Mouse (Mus musculus) forebrain, embryonic 12.5 days (tissue): ENCODE measurements around the gene Vsx1. TPM values are rescaled to one million over a fixed set of nuclear protein-coding genes. Genes with fewer than 3 reads are reported as not detected.

Experiments used
- polyA plus RNA-seq: library from polyadenylated mRNA; unstranded; fragments of >200 nt; fragmentation: Nextera tagmentation; extraction: Ambion mirVana; gene quantifications from 2 replicates; pipeline ENCODE4 v1.2.1, GENCODE M21; 2016

Gene Vsx1
- polyA plus RNA-seq, 1 experiment from 2014 or later: 0.11 TPM

Other genes starting within 250 kb of the Vsx1 start
- gene Zfp442, start 237.9 kb downstream of the Vsx1 start, polyA plus RNA-seq: 8.3 and 8.7 TPM in 2 replicates
- not detected in 2 replicates for gene Zfp345, start 204.3 kb downstream of the Vsx1 start, polyA plus RNA-seq
- 0.19 and 0.35 TPM in 2 replicates for gene Cst7, start 118.9 kb downstream of the Vsx1 start, polyA plus RNA-seq
- gene Apmap, start 80.8 kb downstream of the Vsx1 start, polyA plus RNA-seq: 35.7 and 36.4 TPM in 2 replicates
- 43.4 and 54.8 TPM in 2 replicates for gene Acss1, start 20.9 kb downstream of the Vsx1 start, polyA plus RNA-seq
- gene Entpd6, start 59.7 kb upstream of the Vsx1 start, polyA plus RNA-seq: 29.5 and 29.6 TPM in 2 replicates
- gene Pygb, start 97.4 kb upstream of the Vsx1 start, polyA plus RNA-seq: 81.6 and 86.3 TPM in 2 replicates
- gene Abhd12, start 215.4 kb upstream of the Vsx1 start, polyA plus RNA-seq: 57.2 and 60.1 TPM in 2 replicates
- 64.0 and 66.8 TPM in 2 replicates for gene Gins1, start 216.0 kb upstream of the Vsx1 start, polyA plus RNA-seq